Mouse (Mus musculus): ENCODE data around the gene Dpf3. TPM values are rescaled to one million over a fixed set of nuclear protein-coding genes. Genes with fewer than 3 reads are reported as not detected.

Dpf3 gene
- total RNA-seq, 2 experiments from 2014 or later: 7.7 to 8.1 TPM

GRCm38 (mm10) chr12:83375015-83375831 lies 112.3 kb downstream of the Dpf3 start:
- intact Hi-C loops (cut with DNase I): no loop called here
- DNase-seq (ENCODE audit: extremely low spot score in 1 of 2, low spot score in 2 of 2): no peak

GRCm38 (mm10) chr12:83373081-83373480 lies 114.4 kb downstream of the Dpf3 start:
- intact Hi-C loops (cut with DNase I): no loop called here
- no peak for DNase-seq (ENCODE audit: extremely low spot score in 1 of 2, low spot score in 2 of 2)

GRCm38 (mm10) chr12:83372290-83372689 lies 115.2 kb downstream of the Dpf3 start:
- DNase-seq (ENCODE audit: extremely low spot score in 1 of 2, low spot score in 2 of 2): peak in 1 of 2 experiments; percentile 19
- intact Hi-C loops (cut with DNase I): no loop called here

- DNase-seq (ENCODE audit: extremely low spot score in 1 of 2, low spot score in 2 of 2): no peak
- intact Hi-C loops (cut with DNase I): no loop called here
These were observed 117.3 kb downstream of the Dpf3 start for GRCm38 (mm10) chr12:83370221-83370620.

- DNase-seq (ENCODE audit: extremely low spot score in 1 of 2, low spot score in 2 of 2): no peak
- intact Hi-C loops (cut with DNase I): no loop called here
These were observed 118.1 kb downstream of the Dpf3 start for GRCm38 (mm10) chr12:83369416-83369815.

GRCm38 (mm10) chr12:83367486-83367885 lies 120.0 kb downstream of the Dpf3 start:
- intact Hi-C loops (cut with DNase I): no loop called here
- no peak for DNase-seq (ENCODE audit: extremely low spot score in 1 of 2, low spot score in 2 of 2)

GRCm38 (mm10) chr12:83364771-83365170 lies 122.7 kb downstream of the Dpf3 start:
- intact Hi-C loops (cut with DNase I): no loop called here
- no peak for DNase-seq (ENCODE audit: extremely low spot score in 1 of 2, low spot score in 2 of 2)

- DNase-seq (ENCODE audit: extremely low spot score in 1 of 2, low spot score in 2 of 2): no peak
- intact Hi-C loops (cut with DNase I): no loop called here
These were observed 125.7 kb downstream of the Dpf3 start for GRCm38 (mm10) chr12:83361801-83362200.

GRCm38 (mm10) chr12:83352640-83353039 lies 134.9 kb downstream of the Dpf3 start:
- intact Hi-C loops (cut with DNase I): no loop called here
- no peak for DNase-seq (ENCODE audit: extremely low spot score in 1 of 2, low spot score in 2 of 2)

- intact Hi-C loops (cut with DNase I): no loop called here
These were observed 137.8 kb downstream of the Dpf3 start for GRCm38 (mm10) chr12:83349736-83350135.

GRCm38 (mm10) chr12:83348246-83348645 lies 139.3 kb downstream of the Dpf3 start:
- no peak for DNase-seq (ENCODE audit: extremely low spot score in 1 of 2, low spot score in 2 of 2)
- intact Hi-C loops (cut with DNase I): no loop called here

More at GRCm38 (mm10) chr12:83349736-83350135, 137.8 kb downstream of the Dpf3 start:
- no peak for DNase-seq (ENCODE audit: extremely low spot score in 1 of 2, low spot score in 2 of 2)

- intact Hi-C loops (cut with DNase I): no loop called here
- DNase-seq (ENCODE audit: extremely low spot score in 1 of 2, low spot score in 2 of 2): peak; percentile 59 to 65
These were observed 144.7 kb downstream of the Dpf3 start for GRCm38 (mm10) chr12:83342875-83343185.

GRCm38 (mm10) chr12:83342035-83342874 lies 145.3 kb downstream of the Dpf3 start:
- intact Hi-C loops (cut with DNase I): no loop called here
- DNase-seq (ENCODE audit: extremely low spot score in 1 of 2, low spot score in 2 of 2): peak in 1 of 2 experiments; percentile 49

- intact Hi-C loops (cut with DNase I): no loop called here
- no peak for DNase-seq (ENCODE audit: extremely low spot score in 1 of 2, low spot score in 2 of 2)
These were observed 146.6 kb downstream of the Dpf3 start for GRCm38 (mm10) chr12:83340960-83341359.

- DNase-seq (ENCODE audit: extremely low spot score in 1 of 2, low spot score in 2 of 2): no peak
- intact Hi-C loops (cut with DNase I): loop anchor here (10.0 kb wide), 1 partner anchor 146 kb away; the partner anchor contains the start of gene Dpf3
These were observed 149.2 kb downstream of the Dpf3 start for GRCm38 (mm10) chr12:83338345-83338744.

- no peak for DNase-seq (ENCODE audit: extremely low spot score in 1 of 2, low spot score in 2 of 2)
- intact Hi-C loops (cut with DNase I): loop anchor here (10.0 kb wide), 1 partner anchor 147 kb away; the partner anchor contains the start of gene Dpf3
These were observed 149.8 kb downstream of the Dpf3 start for GRCm38 (mm10) chr12:83337776-83338149.

GRCm38 (mm10) chr12:83337077-83337775 lies 150.3 kb downstream of the Dpf3 start:
- DNase-seq (ENCODE audit: extremely low spot score in 1 of 2, low spot score in 2 of 2): no peak
- intact Hi-C loops (cut with DNase I): loop anchor here (10.0 kb wide), 1 partner anchor 148 kb away; the partner anchor contains the start of gene Dpf3

GRCm38 (mm10) chr12:83330056-83330455 lies 157.5 kb downstream of the Dpf3 start:
- intact Hi-C loops (cut with DNase I): loop anchor here (10.0 kb wide), 1 partner anchor 155 kb away; the partner anchor contains the start of gene Dpf3
- no peak for DNase-seq (ENCODE audit: extremely low spot score in 1 of 2, low spot score in 2 of 2)

- DNase-seq (ENCODE audit: extremely low spot score in 1 of 2, low spot score in 2 of 2): no peak
- intact Hi-C loops (cut with DNase I): no loop called here
These were observed 158.6 kb downstream of the Dpf3 start for GRCm38 (mm10) chr12:83328899-83329298.
